Mouse (Mus musculus): ENCODE results near the gene Epp13.
"Not testable (repeated sequence)": the region's sequence is repeated elsewhere in the genome, so short reads cannot be mapped to it uniquely, and the experiment has no call there.

Gene Epp13

GRCm38 (mm10) chr7:6252410-6252809, at the start of gene Epp13:
TSS of gene Epp13 (plus strand) at chr7:6252710.
- no peak for ATAC-seq (ENCODE audit: low TSS enrichment)

GRCm38 (mm10) chr7:6204200-6204599, 48.3 kb upstream of the Epp13 start:
- ATAC-seq (ENCODE audit: low TSS enrichment) = no peak

GRCm38 (mm10) chr7:6213144-6213543, 39.4 kb upstream of the Epp13 start:
- no peak for ATAC-seq (ENCODE audit: low TSS enrichment)

GRCm38 (mm10) chr7:6214691-6215090, 37.8 kb upstream of the Epp13 start:
- not testable (repeated sequence) for ATAC-seq (ENCODE audit: low TSS enrichment)

- no peak for ATAC-seq (ENCODE audit: low TSS enrichment)
Measured at GRCm38 (mm10) chr7:6220147-6220546, 32.4 kb upstream of the Epp13 start.

GRCm38 (mm10) chr7:6221978-6222377, 30.5 kb upstream of the Epp13 start, which contains the start of gene Zscan5b:
TSS of gene Zscan5b (plus strand) at chr7:6222278.
- no peak for ATAC-seq (ENCODE audit: low TSS enrichment)

- ATAC-seq (ENCODE audit: low TSS enrichment) = not testable (repeated sequence)
Measured at GRCm38 (mm10) chr7:6228491-6228890, 24.0 kb upstream of the Epp13 start.

- ATAC-seq (ENCODE audit: low TSS enrichment) = no peak
Measured at GRCm38 (mm10) chr7:6239787-6240186, 12.7 kb upstream of the Epp13 start.

- not testable (repeated sequence) for ATAC-seq (ENCODE audit: low TSS enrichment)
Measured at GRCm38 (mm10) chr7:6240841-6241425, 11.6 kb upstream of the Epp13 start.

GRCm38 (mm10) chr7:6244361-6245292, 7.9 kb upstream of the Epp13 start:
- no peak for ATAC-seq (ENCODE audit: low TSS enrichment)

GRCm38 (mm10) chr7:6254451-6254850, 1.9 kb downstream of the Epp13 start:
- no peak for ATAC-seq (ENCODE audit: low TSS enrichment)

- no peak for ATAC-seq (ENCODE audit: low TSS enrichment)
Measured at GRCm38 (mm10) chr7:6257386-6257785, 4.9 kb downstream of the Epp13 start.

GRCm38 (mm10) chr7:6258232-6259220, 6.0 kb downstream of the Epp13 start:
- ATAC-seq (ENCODE audit: low TSS enrichment) = no peak

GRCm38 (mm10) chr7:6260004-6260403, 7.5 kb downstream of the Epp13 start:
- ATAC-seq (ENCODE audit: low TSS enrichment) = not testable (repeated sequence)

GRCm38 (mm10) chr7:6262120-6262519, 9.6 kb downstream of the Epp13 start:
- no peak for ATAC-seq (ENCODE audit: low TSS enrichment)

GRCm38 (mm10) chr7:6262984-6263383, 10.5 kb downstream of the Epp13 start:
- no peak for ATAC-seq (ENCODE audit: low TSS enrichment)

GRCm38 (mm10) chr7:6265695-6266094, 13.2 kb downstream of the Epp13 start:
- no peak for ATAC-seq (ENCODE audit: low TSS enrichment)

- no peak for ATAC-seq (ENCODE audit: low TSS enrichment)
Measured at GRCm38 (mm10) chr7:6277906-6278305, 25.4 kb downstream of the Epp13 start.

- ATAC-seq (ENCODE audit: low TSS enrichment) = no peak
Measured at GRCm38 (mm10) chr7:6282749-6283148, 30.2 kb downstream of the Epp13 start.

- peak; percentile 77 for ATAC-seq (ENCODE audit: low TSS enrichment)
Measured at GRCm38 (mm10) chr7:6283451-6284075, 31.1 kb downstream of the Epp13 start.

- no peak for ATAC-seq (ENCODE audit: low TSS enrichment)
Measured at GRCm38 (mm10) chr7:6284442-6285012, 32.0 kb downstream of the Epp13 start.

Measured in frontal cortex, adult (tissue).